Mouse (Mus musculus) midbrain, postnatal 0 days (tissue): ENCODE measurements at regions not wholly inside any gene's neighbourhood (a gene's known extent, or its start where the extent isn't known, plus 50 kb on each side); places are given as distances from the start of the nearest gene placed in this dataset.

Experiments used
- ATAC-seq: fragments of 200-750 bp; cut with Nextera tagmentation; 2 replicates; pipeline ENCODE4 v1.8.0; 2017; ENCODE audit warnings: moderate number of reproducible peaks, mild to moderate bottlenecking, moderate TSS enrichment, moderate library complexity; ENCODE audit not compliant: low FRiP score
- DNase-seq: peaks from one replicate; pipeline ENCODE4 v3.0.0-alpha.2; 2015; ENCODE audit warnings: low spot score
- H3K27ac ChIP-seq: fragments of 300-500 bp; sonication (generic); 2 replicates; pipeline ENCODE4 v1.5.1; 2014; ENCODE audit warnings: low read depth, mild to moderate bottlenecking, low read length, mixed read lengths
- H3K27me3 ChIP-seq: fragments of 300-500 bp; sonication (generic); 2 replicates; pipeline ENCODE4 v1.6.1; 2014; ENCODE audit warnings: low read length, control low read depth, mixed read lengths; ENCODE audit not compliant: insufficient read depth
- H3K36me3 ChIP-seq: fragments of 300-500 bp; sonication (generic); 2 replicates; pipeline ENCODE4 v1.6.1; 2014; ENCODE audit warnings: low read length, control low read depth, mixed read lengths; ENCODE audit not compliant: insufficient read depth
- H3K4me1 ChIP-seq: fragments of 300-500 bp; sonication (generic); 2 replicates; pipeline ENCODE4 v1.6.1; 2014; ENCODE audit warnings: mild to moderate bottlenecking, control low read depth, antibody characterized with exemption, low read length, mixed read lengths; ENCODE audit not compliant: insufficient read depth
- H3K4me2 ChIP-seq: fragments of 300-500 bp; sonication (generic); 2 replicates; pipeline ENCODE4 v1.6.1; 2014; ENCODE audit warnings: low read depth, mild to moderate bottlenecking, low read length, mixed read lengths; ENCODE audit not compliant: poor library complexity, severe bottlenecking
- H3K4me3 ChIP-seq: fragments of 300-500 bp; sonication (generic); 2 replicates; pipeline ENCODE4 v1.5.1; 2014; ENCODE audit warnings: low read depth, mild to moderate bottlenecking, low read length, moderate library complexity
- H3K9ac ChIP-seq: fragments of 300-500 bp; sonication (generic); replicated peaks from 2 replicates; pipeline ENCODE4 v1.6.1; 2014; ENCODE audit warnings: mild to moderate bottlenecking, low read length, moderate library complexity, mixed read lengths; ENCODE audit not compliant: poor library complexity, severe bottlenecking
- H3K9me3 ChIP-seq: fragments of 300-500 bp; sonication (generic); 2 replicates; pipeline ENCODE4 v1.6.1; 2016; ENCODE audit warnings: low read length, control low read depth
- CTCF ChIP-seq: IDR thresholded peaks from 2 replicates; pipeline ENCODE4 v1.5.1; 2016; ENCODE audit warnings: antibody characterized with exemption, mild to moderate bottlenecking
- WGBS: fragments of 180-500 bp; shearing (Covaris S2); extraction: QIAGEN DNeasy Blood & Tissue Kit; methylation state at CpG from one replicate; pipeline ENCODE4 v1.1.7; 2014; 5-methylcytosine and 5-hydroxymethylcytosine counted together

DNA sequence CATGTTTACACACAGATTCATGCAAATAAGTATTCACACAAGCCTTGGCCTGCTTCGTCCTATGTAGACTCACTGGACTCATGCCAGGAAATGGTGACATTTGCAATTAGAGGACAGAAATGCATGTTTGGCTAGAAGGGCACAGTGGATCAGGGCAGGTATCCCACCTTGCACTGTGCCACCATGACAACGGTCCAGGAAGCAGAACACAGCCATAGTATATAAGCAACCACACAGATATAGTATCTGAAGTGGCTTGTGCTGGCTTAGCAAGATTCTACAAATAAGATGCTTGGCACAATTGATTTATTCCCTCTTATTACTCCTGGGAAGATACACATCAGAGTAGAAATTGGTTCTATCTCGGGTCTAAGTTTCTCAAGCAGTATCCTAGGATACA is 218.0 kb downstream of the Unc5cl start:
- 0 out of 2 replicates have a peak, but pooled peaks cover 6% of the 10 kb centered on the region for H3K9me3 ChIP-seq
- WGBS: 86% methylated on average over 3 of the region's 3 CpGs
- H3K4me1 ChIP-seq: no peaks in the 10 kb centered on the region
- no peak for TF ChIP-seq CTCF
- no peaks in the 10 kb centered on the region for H3K36me3 ChIP-seq
- H3K27ac ChIP-seq: no peak overlapping the region
- no peak for DNase-seq
- no peaks in the 10 kb centered on the region for H3K27me3 ChIP-seq
- H3K4me3 ChIP-seq: no peak overlapping the region
- ATAC-seq: no peak
- H3K4me2 ChIP-seq: no peak overlapping the region
- no peak overlapping the region for H3K9ac ChIP-seq

DNA sequence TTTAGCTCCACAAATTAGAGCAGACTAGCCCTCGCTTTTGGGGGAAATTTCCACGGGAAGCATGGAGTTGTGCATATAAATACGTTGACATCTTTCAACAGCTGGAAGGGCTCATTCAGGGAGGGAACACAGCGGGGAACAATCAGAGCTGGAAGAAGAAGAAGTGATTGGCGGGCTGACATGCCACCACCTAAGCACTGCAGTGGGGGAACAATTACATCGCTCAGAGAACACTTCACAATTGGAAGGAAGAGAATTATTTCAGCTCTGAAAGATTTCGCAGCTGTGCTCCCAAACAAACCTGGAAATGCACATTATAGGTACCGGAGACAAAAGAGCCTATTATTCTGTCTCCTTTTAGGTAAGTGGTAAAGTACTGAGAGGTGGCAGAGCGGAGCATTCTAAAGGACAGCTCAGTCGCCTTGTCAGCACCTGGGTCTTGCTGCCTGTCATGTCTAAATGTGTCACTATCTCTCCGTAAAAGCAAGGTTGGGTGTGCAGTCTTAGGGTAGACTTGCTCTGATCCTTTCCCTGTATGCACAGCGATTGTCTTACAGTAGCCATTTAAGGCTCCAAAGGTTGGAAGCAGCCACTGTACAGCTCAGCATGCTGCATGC is 223.6 kb downstream of the Unc5cl start:
- DNase-seq: peak; percentile 32
- WGBS: 45% methylated on average over 12 of the region's 12 CpGs
- Histone ChIP-seq H3K9me3 (no peaks in the 10 kb centered on the region), H3K9ac (no peak overlapping the region), H3K27me3 (no peaks in the 10 kb centered on the region), H3K4me2 (no peak overlapping the region), H3K27ac (no peak overlapping the region), H3K4me1 (no peaks in the 10 kb centered on the region), H3K4me3 (no peak overlapping the region), H3K36me3 (no peaks in the 10 kb centered on the region)
- ATAC-seq: no peak
- no peak for TF ChIP-seq CTCF

DNA sequence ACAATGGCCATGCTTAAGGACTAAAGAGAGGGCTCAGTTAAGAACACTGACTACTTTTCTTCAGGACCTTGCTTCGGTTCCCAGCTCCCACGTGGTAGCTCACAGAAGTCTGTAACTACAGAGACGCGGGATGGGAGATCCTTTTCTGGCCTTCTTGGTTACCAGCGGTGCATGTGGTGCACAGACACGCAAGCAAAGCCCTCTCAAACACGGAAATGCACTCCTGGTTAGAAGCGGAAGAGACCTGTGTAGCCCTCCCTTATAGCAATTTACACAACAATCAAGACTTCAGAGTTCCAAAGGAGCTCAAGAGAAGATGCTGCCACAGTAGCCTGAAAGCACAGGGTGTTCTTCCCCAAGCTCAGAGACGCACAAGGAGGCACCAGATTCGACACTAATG is 225.6 kb downstream of the Unc5cl start:
- Histone ChIP-seq H3K9ac (no peak overlapping the region), H3K4me2 (no peak overlapping the region), H3K27me3 (no peaks in the 10 kb centered on the region), H3K36me3 (no peaks in the 10 kb centered on the region), H3K9me3 (no peaks in the 10 kb centered on the region), H3K27ac (no peak overlapping the region), H3K4me3 (no peak overlapping the region), H3K4me1 (no peaks in the 10 kb centered on the region)
- DNase-seq (no peak), ATAC-seq (no peak)
- 84% methylated on average over 10 of the region's 10 CpGs for WGBS
- TF ChIP-seq CTCF: no peak

DNA sequence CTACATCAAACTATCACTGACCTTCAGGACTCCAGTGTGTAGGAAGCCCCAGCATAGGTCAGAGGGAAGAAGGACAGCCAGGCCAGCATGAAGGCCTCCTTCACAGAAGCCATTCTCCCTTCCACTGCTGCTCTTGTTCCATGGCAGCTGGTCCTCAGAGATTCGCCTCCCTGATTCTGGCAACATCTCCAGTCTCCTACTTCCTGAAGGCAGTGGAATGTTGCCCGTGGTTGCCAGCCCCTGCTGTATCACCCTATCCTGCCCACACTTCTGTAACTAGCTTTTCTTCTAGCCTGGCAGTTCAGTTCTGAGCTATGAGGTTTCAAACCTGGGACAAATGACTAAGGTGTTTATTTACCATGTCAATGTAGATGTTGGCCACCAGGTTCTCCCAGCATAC is 234.2 kb downstream of the Unc5cl start:
- Histone ChIP-seq H3K4me3 (no peak overlapping the region), H3K4me1 (no peaks in the 10 kb centered on the region), H3K4me2 (no peak overlapping the region), H3K27ac (no peak overlapping the region), H3K36me3 (no peaks in the 10 kb centered on the region), H3K27me3 (no peaks in the 10 kb centered on the region), H3K9me3 (no peaks in the 10 kb centered on the region), H3K9ac (no peak overlapping the region)
- DNase-seq: no peak
- TF ChIP-seq CTCF: no peak
- 83% methylated on average over 2 of the region's 2 CpGs for WGBS
- ATAC-seq: no peak

DNA sequence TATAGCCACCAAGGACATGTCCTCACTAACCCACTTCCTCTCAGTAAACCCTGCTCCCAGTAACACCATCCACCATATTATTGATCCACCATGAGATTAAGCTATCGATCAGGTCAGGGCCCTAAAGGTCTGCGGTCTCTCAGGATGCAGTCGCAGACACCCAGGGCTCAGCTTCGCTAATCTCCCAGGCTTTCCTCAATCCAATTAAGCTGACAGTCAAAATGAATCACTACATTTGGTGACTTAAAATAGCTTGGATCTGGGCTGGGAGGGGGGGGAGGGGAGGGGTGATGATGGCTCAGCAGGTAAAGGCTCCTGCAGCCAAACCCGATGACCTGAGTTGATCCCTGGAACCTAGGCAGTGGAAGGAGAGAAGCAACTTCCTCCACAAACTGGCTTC is 233.7 kb upstream of the Lrfn2 start:
- Histone ChIP-seq H3K4me2 (no peak overlapping the region), H3K9me3 (peaks cover 6% of the 10 kb centered on the region; the same call in 1 of the 2 replicates), H3K27me3 (no peaks in the 10 kb centered on the region), H3K4me1 (no peaks in the 10 kb centered on the region), H3K9ac (no peak overlapping the region), H3K27ac (no peak overlapping the region), H3K4me3 (no peak overlapping the region), H3K36me3 (no peaks in the 10 kb centered on the region)
- WGBS: 74% methylated on average over 5 of the region's 5 CpGs
- ATAC-seq: no peak
- no peak for DNase-seq
- no peak for TF ChIP-seq CTCF

DNA sequence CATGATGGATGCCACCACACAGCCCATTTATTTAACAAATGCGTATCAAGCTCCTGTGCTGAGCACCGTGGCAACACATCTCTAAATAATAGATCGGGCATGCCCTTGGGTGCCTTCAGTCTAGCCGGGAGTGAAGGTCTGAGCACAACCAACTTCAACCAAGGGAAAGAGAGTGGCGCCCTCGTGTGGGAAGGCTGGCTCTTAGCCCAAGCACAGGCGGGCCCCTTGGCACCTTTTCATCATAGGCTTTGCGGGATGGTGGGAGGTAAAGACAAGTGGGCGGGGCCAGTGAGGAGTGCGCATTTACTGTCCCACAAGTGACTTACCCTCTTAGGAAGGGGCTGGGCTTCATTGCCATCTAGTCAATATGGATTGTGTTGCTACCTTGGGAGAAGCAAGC is 231.6 kb upstream of the Lrfn2 start:
- DNase-seq (no peak), ATAC-seq (no peak)
- WGBS: 34% methylated on average over 10 of the region's 10 CpGs

More for the DNA sequence above, 231.6 kb upstream of the Lrfn2 start:
- peaks cover 6% of the 10 kb centered on the region for H3K9me3 ChIP-seq
- H3K27me3 ChIP-seq: no peaks in the 10 kb centered on the region
- H3K4me1 ChIP-seq: no peaks in the 10 kb centered on the region
- no peak overlapping the region for H3K4me3 ChIP-seq
- H3K36me3 ChIP-seq: no peaks in the 10 kb centered on the region
- TF ChIP-seq CTCF: peak; percentile 31; the same call in 1 of the 2 replicates
- no peak overlapping the region for H3K27ac ChIP-seq
- H3K4me2 ChIP-seq: no peak overlapping the region
- H3K9ac ChIP-seq: no peak overlapping the region
